ENCODE assay signal across 18 mouse cellular contexts in genomic region chr1:137670650-137671049, GRCm38 (mm10).
DNase-seq lines count a peak whose midpoint lies in the region; ATAC-seq and TF ChIP-seq lines count a peak whose summit lies in the region.
"Had no signal": no experiment of that assay in that cellular context is flagged by ENCODE, and none has a peak within 500 bp of the region (broad histone marks: within the 10 kb centered on the region; RNA-seq: fewer than 3 reads in every experiment).

No protein-coding gene starts in this region.

- no peak overlapping the region for H3K9ac ChIP-seq in midbrain, postnatal 0 days (replicated peaks; ENCODE audit: low read length, poor library complexity, severe bottlenecking)
- H3K9ac ChIP-seq: forebrain, embryonic 13.5 days; hindbrain, embryonic 12.5 days; lung, embryonic 14.5 days had no signal

- H3K4me3 ChIP-seq in midbrain, postnatal 0 days (ENCODE audit: low read depth, low read length) = no peak overlapping the region
- H3K4me3 ChIP-seq: forebrain, embryonic 13.5 days; hindbrain, embryonic 12.5 days had no signal

- intact Hi-C loops in left cerebral cortex, postnatal 14 days (cut with DNase I) = no loop called here

- no peaks in the 10 kb centered on the region for H3K36me3 ChIP-seq in midbrain, postnatal 0 days (ENCODE audit: insufficient read depth, low read length)
- H3K36me3 ChIP-seq: hindbrain, embryonic 12.5 days had no signal

- H3K27me3 ChIP-seq in midbrain, postnatal 0 days (ENCODE audit: insufficient read depth, low read length) = no peaks in the 10 kb centered on the region
- H3K27me3 ChIP-seq: forebrain, embryonic 13.5 days; hindbrain, embryonic 12.5 days; Patski had no signal

- 79% methylated on average over 5 of the region's 5 CpGs for WGBS in midbrain, postnatal 0 days

- peak; percentile 24 for DNase-seq in gastrocnemius, adult 18-20 months (ENCODE audit: low spot score)
- no peak for DNase-seq in gastrocnemius, postnatal 10 days
- DNase-seq in left cerebral cortex, adult 18-20 months (ENCODE audit: low spot score in 2 of 2) = peak; percentile 15 to 28
- no peak for DNase-seq in left cerebral cortex, postnatal 14 days (ENCODE audit: low spot score in 2 of 2)
- peak; percentile 10 for DNase-seq in right cerebral cortex, postnatal 14 days
- DNase-seq in right cerebral cortex, postnatal 25 days = no peak
- no peak for DNase-seq in midbrain, postnatal 0 days (ENCODE audit: low spot score)
- DNase-seq: kidney, adult 9 months; kidney, postnatal 4 days; midbrain, embryonic 14.5 days; retina, postnatal 1 day; spleen, adult 18-20 months; thymus, adult 2 months had no signal

- H3K27ac ChIP-seq in midbrain, postnatal 0 days (ENCODE audit: low read depth, low read length) = no peak overlapping the region
- H3K27ac ChIP-seq: forebrain, embryonic 13.5 days; hindbrain, embryonic 12.5 days had no signal

- no peaks in the 10 kb centered on the region for H3K9me3 ChIP-seq in midbrain, postnatal 0 days (ENCODE audit: low read length)
- H3K9me3 ChIP-seq: forebrain, embryonic 13.5 days; hindbrain, embryonic 12.5 days had no signal

- no peak for TF ChIP-seq CTCF in midbrain, postnatal 0 days (IDR thresholded peaks at IDR 0.05)

- no peak for ATAC-seq in midbrain, postnatal 0 days (ENCODE audit: low FRiP score)
- ATAC-seq: activated CD4-positive, CD25-positive, alpha-beta regulatory T cell, adult 4 months; forebrain, embryonic 13.5 days; Patski had no signal

- H3K4me1 ChIP-seq in midbrain, postnatal 0 days (ENCODE audit: insufficient read depth, low read length) = no peaks in the 10 kb centered on the region
- H3K4me1 ChIP-seq: forebrain, embryonic 13.5 days; hindbrain, embryonic 12.5 days had no signal

- no peak overlapping the region for H3K4me2 ChIP-seq in midbrain, postnatal 0 days (ENCODE audit: low read depth, low read length, poor library complexity, severe bottlenecking)
- H3K4me2 ChIP-seq: forebrain, embryonic 13.5 days; hindbrain, embryonic 12.5 days; lung, embryonic 14.5 days had no signal

Comparison
In these comparisons a context has a peak if more than half of its experiments do, and no peak if none do; other contexts are left out.
1. DNase-seq: peak in gastrocnemius, adult 18-20 months (single experiment), left cerebral cortex, adult 18-20 months (2 of 2) and right cerebral cortex, postnatal 14 days (single experiment); none in gastrocnemius, postnatal 10 days (single experiment), left cerebral cortex, postnatal 14 days (0 of 2), right cerebral cortex, postnatal 25 days (single experiment) and midbrain, postnatal 0 days (single experiment).